Mouse (Mus musculus) embryonic facial prominence, embryonic 13.5 days (tissue): Measurements from ENCODE around the gene Vax1. TPM values are rescaled to one million over a fixed set of nuclear protein-coding genes. Genes with fewer than 3 reads are reported as not detected.

Source experiments
- ATAC-seq: fragments of 200-750 bp; cut with Nextera tagmentation; 2 replicates; pipeline ENCODE4 v1.8.0; 2017; ENCODE audit warnings: low read depth; ENCODE audit not compliant: insufficient number of reproducible peaks, insufficient read depth, low FRiP score, low TSS enrichment
- H3K27ac ChIP-seq: fragments of 300-500 bp; sonication (generic); 2 replicates; pipeline ENCODE4 v1.5.1; 2015; ENCODE audit warnings: moderate library complexity, mild to moderate bottlenecking, inconsistent platforms
- H3K27me3 ChIP-seq: fragments of 300-500 bp; sonication (generic); 2 replicates; pipeline ENCODE4 v1.6.1; 2015; ENCODE audit warnings: mild to moderate bottlenecking, inconsistent platforms
- H3K36me3 ChIP-seq: fragments of 300-500 bp; sonication (generic); 2 replicates; pipeline ENCODE4 v1.6.1; 2015; ENCODE audit warnings: mild to moderate bottlenecking, inconsistent platforms
- H3K4me1 ChIP-seq: fragments of 300-500 bp; sonication (generic); 2 replicates; pipeline ENCODE4 v1.6.1; 2015; ENCODE audit warnings: inconsistent platforms
- H3K4me2 ChIP-seq: fragments of 300-500 bp; sonication (generic); 2 replicates; pipeline ENCODE4 v1.6.1; 2015; ENCODE audit warnings: moderate library complexity, mild to moderate bottlenecking, inconsistent platforms
- H3K4me3 ChIP-seq: fragments of 300-500 bp; sonication (generic); 2 replicates; pipeline ENCODE4 v1.5.1; 2015; ENCODE audit warnings: mild to moderate bottlenecking, inconsistent platforms
- H3K9ac ChIP-seq: fragments of 300-500 bp; sonication (generic); 2 replicates; pipeline ENCODE4 v1.6.1; 2015; ENCODE audit warnings: mild to moderate bottlenecking, inconsistent platforms
- H3K9me3 ChIP-seq: fragments of 300-500 bp; sonication (generic); 2 replicates; pipeline ENCODE4 v1.6.1; 2016; ENCODE audit warnings: inconsistent platforms
- WGBS: fragments of 180-500 bp; shearing (Covaris S2); methylation state at CpG from one replicate; pipeline ENCODE4 v1.1.7; 2015; ENCODE audit warnings: mixed read lengths; 5-methylcytosine and 5-hydroxymethylcytosine counted together
- polyA plus RNA-seq: library from polyadenylated mRNA; unstranded; fragments of >200 nt; fragmentation: Nextera tagmentation; extraction: Ambion mirVana; gene quantifications from 2 replicates; pipeline ENCODE4 v1.2.1, GENCODE M21; 2015

The Vax1 gene
- polyA plus RNA-seq, 1 experiment from 2014 or later, result not detected

GRCm38 (mm10) chr19:59191123-59191505 lies 21.3 kb upstream of the Vax1 start:
- 0 out of 2 replicates have a peak, but pooled peaks cover 10% of the 10 kb centered on the region for H3K4me1 ChIP-seq
- no peaks in the 10 kb centered on the region for H3K9me3 ChIP-seq
- no peaks in the 10 kb centered on the region for H3K36me3 ChIP-seq
- ATAC-seq, result no peak
- no peak overlapping the region for H3K9ac ChIP-seq
- H3K4me2 ChIP-seq, result no peak overlapping the region
- peaks cover 94% of the 10 kb centered on the region for H3K27me3 ChIP-seq
- 7% methylated on average over 4 of the region's 4 CpGs for WGBS
- H3K27ac ChIP-seq, result no peak overlapping the region
- H3K4me3 ChIP-seq, result no peak overlapping the region

DNA sequence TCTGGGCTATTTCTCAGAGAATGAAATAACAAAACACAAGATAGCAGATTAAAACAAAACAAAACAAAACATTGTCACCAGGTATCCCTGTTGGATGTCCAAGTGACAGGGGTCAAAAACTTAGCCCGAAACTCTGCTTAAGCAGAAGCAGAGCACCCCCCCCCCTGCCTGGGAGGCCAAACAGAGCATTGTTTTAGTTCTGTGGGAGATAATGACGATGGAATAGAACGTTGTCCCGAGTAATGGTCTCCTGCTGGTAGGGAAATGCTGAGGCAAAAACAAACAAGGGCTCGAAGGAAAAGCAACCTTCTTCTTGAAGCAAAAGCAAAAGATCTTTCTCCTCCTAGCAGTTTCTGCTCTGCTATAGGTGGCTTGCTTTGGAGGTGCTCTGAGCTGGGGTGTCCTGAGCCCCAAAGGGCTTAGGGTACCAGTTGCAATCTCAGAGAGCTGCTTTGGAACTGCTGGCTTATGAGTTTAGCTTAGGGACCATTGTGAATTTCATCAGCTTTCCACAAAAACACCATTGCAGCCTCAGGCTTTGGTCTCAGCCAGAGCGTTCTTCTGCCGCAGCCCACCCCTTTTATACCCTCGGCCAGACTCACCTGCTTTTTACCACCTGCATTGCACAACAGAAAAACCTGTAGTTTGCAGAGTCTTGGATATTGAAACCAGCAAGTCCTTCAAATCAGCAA lies 20.7 kb upstream of the Vax1 start:
- H3K9me3 ChIP-seq, result no peaks in the 10 kb centered on the region
- WGBS, result 1% methylated on average over 8 of the region's 8 CpGs
- no peak overlapping the region for H3K4me2 ChIP-seq
- H3K27ac ChIP-seq, result no peak overlapping the region
- no peak overlapping the region for H3K9ac ChIP-seq
- H3K27me3 ChIP-seq, result peaks cover 94% of the 10 kb centered on the region
- no peak for ATAC-seq
- no peak overlapping the region for H3K4me3 ChIP-seq
- H3K4me1 ChIP-seq, result 0 out of 2 replicates have a peak, but pooled peaks cover 10% of the 10 kb centered on the region
- H3K36me3 ChIP-seq, result no peaks in the 10 kb centered on the region

DNA sequence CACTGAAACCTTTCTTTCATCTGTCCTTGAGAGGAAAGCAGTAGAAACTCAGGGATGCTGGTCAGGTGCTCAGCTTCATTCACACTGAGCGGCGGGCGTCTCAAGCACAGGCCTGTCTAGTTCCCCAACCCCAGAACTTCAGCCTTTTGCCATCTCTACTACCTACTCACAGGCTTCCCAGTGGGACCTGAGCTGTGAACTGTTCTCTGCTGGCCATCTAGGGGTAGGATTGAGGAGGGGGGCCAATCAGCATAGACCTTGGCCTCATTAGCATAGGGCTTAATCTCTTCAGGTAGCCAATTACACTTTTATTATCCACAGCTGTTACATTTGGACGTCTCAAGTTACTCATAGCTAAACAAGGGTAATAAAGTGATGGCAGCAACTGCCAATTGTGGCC lies 19.1 kb upstream of the Vax1 start:
- no peak overlapping the region for H3K4me2 ChIP-seq
- peaks cover 90% of the 10 kb centered on the region for H3K27me3 ChIP-seq
- 12% methylated on average over 4 of the region's 4 CpGs for WGBS
- ATAC-seq, result no peak
- no peak overlapping the region for H3K27ac ChIP-seq
- 0 out of 2 replicates have a peak, but pooled peaks cover 4% of the 10 kb centered on the region for H3K4me1 ChIP-seq
- H3K4me3 ChIP-seq, result no peak overlapping the region
- H3K9me3 ChIP-seq, result no peaks in the 10 kb centered on the region
- no peaks in the 10 kb centered on the region for H3K36me3 ChIP-seq
- H3K9ac ChIP-seq, result no peak overlapping the region

DNA sequence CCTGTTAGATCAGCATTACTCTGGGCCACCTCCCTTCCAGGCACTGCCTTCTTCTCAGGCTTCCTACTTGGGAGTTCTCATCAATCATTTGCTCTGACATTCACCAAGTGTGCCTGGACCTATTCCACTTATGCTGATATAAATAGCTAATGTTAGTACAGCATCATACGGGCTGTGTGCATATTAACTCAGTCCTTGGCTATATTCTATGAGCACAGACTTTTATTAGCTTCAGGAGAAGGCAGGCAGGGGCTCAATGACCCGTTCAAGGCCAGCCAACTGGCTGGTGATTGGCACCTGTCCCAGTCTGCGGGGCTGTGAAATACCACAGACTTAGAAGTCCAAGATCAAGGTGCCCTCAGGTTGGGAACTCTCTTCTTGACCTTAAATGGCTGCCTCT lies 14.1 kb upstream of the Vax1 start:
- 53% methylated on average over 3 of the region's 3 CpGs for WGBS

DNA sequence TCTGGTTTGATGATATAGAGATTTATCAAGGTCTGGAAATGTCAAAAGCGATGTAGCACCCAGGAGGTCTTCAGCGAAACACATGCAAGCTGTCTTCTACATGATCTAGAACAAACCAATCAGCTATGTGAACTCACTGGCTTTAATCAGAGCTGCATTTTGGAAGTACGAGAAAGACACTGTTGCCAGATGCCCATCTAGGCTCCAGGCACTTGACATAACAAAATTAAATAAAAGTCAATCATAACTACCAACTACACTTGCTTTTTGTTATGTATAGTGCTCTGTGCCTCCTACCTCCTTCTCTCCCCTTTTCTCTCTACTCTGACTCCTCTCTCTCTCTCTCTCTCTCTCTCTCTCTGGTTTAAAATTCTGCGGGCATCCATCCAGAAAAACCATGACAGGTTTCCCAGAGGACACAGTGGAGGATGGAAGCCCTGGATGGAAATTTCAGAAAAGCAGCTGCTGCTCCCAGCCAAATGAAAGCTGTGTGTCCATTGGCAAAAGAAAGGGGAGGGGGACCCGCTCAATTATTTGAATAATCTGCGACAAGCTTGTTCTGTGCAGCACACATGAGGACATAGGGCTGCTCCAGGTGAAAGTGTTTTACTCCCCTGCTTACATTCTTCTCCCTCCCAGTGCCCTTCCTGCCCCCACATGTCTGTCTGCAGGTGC lies 3.6 kb upstream of the Vax1 start:
- Histone ChIP-seq H3K9ac (no peak overlapping the region), H3K4me3 (no peak overlapping the region), H3K4me1 (peaks cover 18% of the 10 kb centered on the region), H3K27ac (no peak overlapping the region), H3K9me3 (no peaks in the 10 kb centered on the region), H3K4me2 (no peak overlapping the region), H3K36me3 (no peaks in the 10 kb centered on the region), H3K27me3 (peaks cover 96% of the 10 kb centered on the region)
- ATAC-seq, result no peak
- WGBS, result 7% methylated on average over 6 of the region's 6 CpGs

More for the DNA sequence above, 14.1 kb upstream of the Vax1 start:
- ATAC-seq, result no peak
- H3K36me3 ChIP-seq, result no peaks in the 10 kb centered on the region
- H3K27me3 ChIP-seq, result peaks cover 80% of the 10 kb centered on the region
- H3K9me3 ChIP-seq, result no peaks in the 10 kb centered on the region
- H3K4me1 ChIP-seq, result no peaks in the 10 kb centered on the region
- H3K27ac ChIP-seq, result no peak overlapping the region
- no peak overlapping the region for H3K4me2 ChIP-seq
- H3K9ac ChIP-seq, result no peak overlapping the region
- H3K4me3 ChIP-seq, result no peak overlapping the region

DNA sequence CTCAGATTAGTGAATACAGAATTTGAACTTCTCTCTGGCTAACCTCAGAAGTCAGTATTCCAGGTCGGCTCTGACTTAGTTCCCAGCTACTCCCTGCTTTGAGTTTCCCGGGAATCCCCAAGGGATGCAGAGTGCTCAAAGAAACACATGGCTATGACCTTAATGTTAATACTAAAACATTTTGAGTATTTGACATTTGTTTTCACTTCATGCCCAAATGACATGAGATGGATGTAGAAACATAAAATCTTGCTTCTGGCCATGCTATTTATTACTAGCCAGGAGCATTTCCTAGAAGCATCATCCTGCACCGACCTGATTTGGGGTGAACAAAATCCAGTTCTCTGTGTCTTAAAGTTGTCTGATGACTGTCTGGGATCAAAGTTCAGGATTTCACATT lies 2.9 kb upstream of the Vax1 start:
- H3K27ac ChIP-seq, result no peak overlapping the region
- H3K27me3 ChIP-seq, result peaks cover 97% of the 10 kb centered on the region
- no peaks in the 10 kb centered on the region for H3K36me3 ChIP-seq
- WGBS, result under 1% methylated on average over 3 of the region's 3 CpGs
- peaks cover 18% of the 10 kb centered on the region for H3K4me1 ChIP-seq
- H3K4me2 ChIP-seq, result no peak overlapping the region
- no peaks in the 10 kb centered on the region for H3K9me3 ChIP-seq
- H3K9ac ChIP-seq, result no peak overlapping the region
- no peak overlapping the region for H3K4me3 ChIP-seq
- no peak for ATAC-seq

- Histone ChIP-seq H3K27me3 (peaks cover 98% of the 10 kb centered on the region), H3K9me3 (no peaks in the 10 kb centered on the region), H3K4me1 (peaks cover 22% of the 10 kb centered on the region), H3K9ac (no peak overlapping the region), H3K27ac (no peak overlapping the region), H3K4me2 (peak overlapping the region; percentile 7; the same call in 1 of the 2 replicates), H3K36me3 (no peaks in the 10 kb centered on the region), H3K4me3 (0 out of 2 replicates have a peak overlapping the region, but pooled peaks have one; percentile 4)
- no peak for ATAC-seq
- WGBS, result 2% methylated on average over 18 of the region's 19 CpGs
These were observed 2.0 kb upstream of the Vax1 start for GRCm38 (mm10) chr19:59171871-59172245.

DNA sequence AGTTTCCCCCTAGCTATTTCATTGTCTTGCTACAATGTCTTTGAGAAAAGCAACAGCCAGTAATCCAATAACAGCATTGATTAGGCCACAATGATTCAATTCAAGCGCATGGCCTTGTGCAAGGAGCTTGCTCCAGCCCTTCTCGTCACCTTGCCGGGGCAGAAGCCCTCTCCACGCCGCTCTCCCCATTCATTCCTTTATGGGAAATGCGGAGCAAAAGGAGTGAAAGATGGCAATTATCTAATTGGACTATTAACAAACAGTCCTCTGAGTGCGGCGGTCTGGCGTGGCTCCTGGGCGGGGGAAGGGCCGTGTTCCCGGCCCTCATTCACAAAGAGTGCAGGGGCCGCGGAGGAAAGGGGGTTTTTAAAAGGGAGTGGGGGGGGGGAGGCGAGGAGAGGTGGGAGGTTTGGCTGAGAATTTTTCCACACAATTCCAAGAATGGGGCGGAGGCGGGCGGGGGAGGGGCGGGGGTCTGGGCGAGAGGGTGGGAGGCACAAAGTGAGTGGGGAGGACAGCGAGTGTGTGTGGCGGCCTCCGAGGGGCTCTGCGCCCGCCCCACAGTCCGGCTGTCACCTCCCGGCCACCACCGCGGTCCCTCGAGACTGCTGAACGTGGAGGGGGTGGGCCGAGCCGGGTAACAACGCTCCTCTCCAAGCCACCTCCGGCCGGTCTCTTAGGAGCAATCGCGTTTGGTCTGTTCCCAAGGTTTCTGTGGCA lies 1.5 kb upstream of the Vax1 start:
- peak overlapping the region; percentile 7; the same call in 1 of the 2 replicates for H3K4me2 ChIP-seq
- H3K27me3 ChIP-seq, result peaks cover 99% of the 10 kb centered on the region
- ATAC-seq, result no peak
- H3K27ac ChIP-seq, result no peak overlapping the region
- H3K4me1 ChIP-seq, result peaks cover 27% of the 10 kb centered on the region
- H3K4me3 ChIP-seq, result peak overlapping the region; percentile 4; the same call in 1 of the 2 replicates
- H3K9me3 ChIP-seq, result no peaks in the 10 kb centered on the region
- no peak overlapping the region for H3K9ac ChIP-seq
- whole genome bisulfite sequencing, result under 1% methylated on average over 37 of the region's 38 CpGs
- H3K36me3 ChIP-seq, result no peaks in the 10 kb centered on the region

- H3K9me3 ChIP-seq, result no peaks in the 10 kb centered on the region
- no peak overlapping the region for H3K27ac ChIP-seq
- H3K4me1 ChIP-seq, result peaks cover 31% of the 10 kb centered on the region
- no peak overlapping the region; the same call in 1 of the 2 replicates for H3K4me2 ChIP-seq
- no peak overlapping the region for H3K9ac ChIP-seq
- WGBS, result 0% methylated on average over 6 of the region's 6 CpGs
- no peak for ATAC-seq
- peaks cover 99% of the 10 kb centered on the region for H3K27me3 ChIP-seq
- no peak overlapping the region for H3K4me3 ChIP-seq
- H3K36me3 ChIP-seq, result no peaks in the 10 kb centered on the region
These were observed 875 bp upstream of the Vax1 start for GRCm38 (mm10) chr19:59170766-59171095.

DNA sequence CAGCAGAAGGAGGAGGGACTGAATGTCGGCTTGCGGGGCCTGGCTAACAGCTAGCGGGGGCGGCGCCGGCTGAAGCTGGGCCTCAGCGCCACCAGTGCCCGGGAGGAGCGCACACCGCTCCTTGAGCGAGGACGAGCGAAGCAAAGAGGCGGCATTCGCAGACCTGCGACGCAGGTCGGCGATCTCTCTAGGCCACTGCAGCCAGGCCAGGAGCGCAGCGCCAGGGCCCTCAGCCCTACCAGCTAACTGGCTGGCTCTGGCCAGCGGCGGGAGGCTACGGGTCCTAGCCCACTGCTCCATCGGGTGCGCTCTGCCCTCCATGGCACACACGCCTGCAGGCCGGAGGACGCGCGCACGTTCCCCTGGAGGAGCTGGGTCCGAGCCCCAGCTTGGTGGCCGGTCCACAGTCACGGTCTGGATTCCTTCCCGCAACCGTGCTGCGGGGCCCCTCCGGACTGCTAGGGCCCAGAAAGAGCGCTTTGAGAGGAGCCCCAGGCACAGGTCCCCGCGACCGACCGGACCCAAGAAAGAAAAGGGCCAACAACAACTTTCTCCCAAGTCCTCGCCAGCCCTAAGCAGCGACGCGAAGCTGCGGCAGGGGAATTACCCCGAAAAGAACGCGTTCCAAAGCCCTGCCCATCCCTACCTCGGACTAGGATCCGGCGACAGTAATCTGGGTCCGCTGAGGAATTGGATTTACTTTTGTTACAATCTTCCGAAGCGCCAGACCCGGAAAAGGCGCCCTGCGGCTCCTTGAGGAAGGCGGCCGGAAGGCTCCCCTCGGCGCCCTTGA lies 517 bp downstream of the Vax1 start:
- peaks cover 31% of the 10 kb centered on the region for H3K4me1 ChIP-seq
- WGBS, result under 1% methylated on average over 65 of the region's 65 CpGs
- no peak for ATAC-seq
- peak overlapping the region; percentile 37 for H3K4me3 ChIP-seq
- H3K4me2 ChIP-seq, result peak overlapping the region; percentile 54
- H3K9me3 ChIP-seq, result no peaks in the 10 kb centered on the region
- peaks cover 100% of the 10 kb centered on the region for H3K27me3 ChIP-seq
- no peaks in the 10 kb centered on the region for H3K36me3 ChIP-seq
- H3K27ac ChIP-seq, result no peak overlapping the region
- peak overlapping the region; percentile 58 for H3K9ac ChIP-seq

GRCm38 (mm10) chr19:59168386-59168905 lies 1.4 kb downstream of the Vax1 start:
- H3K9ac ChIP-seq, result no peak overlapping the region
- H3K4me3 ChIP-seq, result no peak overlapping the region

More at GRCm38 (mm10) chr19:59168386-59168905, 1.4 kb downstream of the Vax1 start:
- Histone ChIP-seq H3K27me3 (peaks cover 100% of the 10 kb centered on the region), H3K36me3 (no peaks in the 10 kb centered on the region), H3K4me2 (no peak overlapping the region), H3K27ac (no peak overlapping the region), H3K4me1 (peaks cover 31% of the 10 kb centered on the region), H3K9me3 (no peaks in the 10 kb centered on the region)
- ATAC-seq, result no peak
- WGBS, result 5% methylated on average over 17 of the region's 17 CpGs
